Mouse (Mus musculus): ENCODE measurements at regions not wholly inside any gene's neighbourhood (a gene's known extent, or its start where the extent isn't known, plus 50 kb on each side); places are given as distances from the start of the nearest gene placed in this dataset.

DNA sequence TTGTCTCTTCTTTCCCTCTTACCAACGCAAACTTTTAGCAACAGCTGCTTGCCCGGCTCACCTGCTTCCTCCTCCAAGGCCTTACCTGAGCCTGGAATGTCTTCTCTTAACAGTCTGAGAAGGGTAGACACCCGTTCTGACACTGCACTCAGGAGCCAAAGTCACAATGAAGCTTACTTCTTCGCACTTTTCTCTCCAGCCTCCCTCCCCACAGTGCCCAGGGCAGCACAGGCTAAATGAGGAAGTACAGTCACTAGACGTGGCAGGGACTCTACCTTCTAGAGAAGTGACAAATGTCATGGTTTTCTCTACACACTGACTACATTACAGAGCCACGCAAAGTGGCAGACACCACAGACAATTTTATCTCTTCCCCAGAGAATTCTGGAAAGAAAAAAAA lies 155.4 kb downstream of the Cartpt start:
- no peak for TF ChIP-seq CTCF (conservative IDR thresholded peaks at IDR 0.05; ENCODE audit: insufficient read depth, insufficient read length, low read depth, low read length)
- no peak for TF ChIP-seq POLR2A (IDR thresholded peaks at IDR 0.05; ENCODE audit: low read depth, low read length)
